Mouse (Mus musculus): Measurements from ENCODE around the gene Gm45213.
A peak's percentile ranks its signal among the peaks of the same experiment; 100 is the strongest.

Gene Gm45213

DNA sequence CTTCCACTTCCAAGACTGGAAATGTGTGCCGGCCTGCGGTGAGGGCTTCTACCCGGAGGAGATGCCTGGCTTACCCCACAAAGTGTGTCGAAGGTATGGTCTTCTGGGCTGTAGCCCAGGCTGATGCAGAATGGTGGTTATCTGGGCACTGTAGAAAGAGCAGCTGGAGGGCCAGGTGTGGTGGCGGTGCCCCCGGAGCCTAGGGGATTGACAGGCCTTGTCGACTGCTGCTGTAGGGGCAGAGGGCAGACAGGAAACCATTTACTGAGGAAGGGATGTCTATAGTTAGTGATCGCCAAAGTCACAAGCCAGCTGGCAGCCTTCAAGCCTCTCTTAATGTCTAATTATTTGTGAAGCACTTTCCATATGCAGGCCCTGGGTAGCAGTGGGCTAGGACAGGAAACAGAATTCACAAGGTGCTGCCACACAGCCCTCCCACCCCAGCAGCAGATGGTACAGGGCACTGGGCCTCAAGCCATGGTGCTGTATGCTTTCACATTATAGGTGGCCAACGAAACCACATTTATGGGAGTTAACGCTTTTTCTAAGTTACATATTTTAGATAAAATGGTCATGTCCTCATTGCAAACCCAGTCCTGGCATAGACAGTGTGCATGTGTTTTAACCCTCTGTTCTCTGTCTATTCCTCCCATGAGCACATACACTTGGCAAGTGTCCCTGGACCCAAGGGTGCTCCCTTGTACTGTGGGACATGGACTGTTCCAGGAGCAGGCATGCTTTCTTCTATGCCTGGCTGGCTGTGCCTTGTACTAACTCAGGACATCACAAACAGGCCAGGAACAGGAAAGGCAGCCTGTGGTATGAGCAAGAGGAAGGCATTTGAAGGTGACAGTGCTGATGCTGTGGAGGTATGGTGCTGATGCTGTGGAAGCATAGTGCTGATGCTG lies at the start of gene Gm45213:
Gene Gm45213, plus strand, starts transcription at position 51 of the 908 bp plus-strand sequence.
- no peak for DNase-seq (ENCODE audit: low spot score)

GRCm38 (mm10) chr7:66001035-66001754 lies 42.2 kb upstream of the Gm45213 start:
- DNase-seq (ENCODE audit: low spot score) = no peak

GRCm38 (mm10) chr7:66001797-66002196 lies 41.6 kb upstream of the Gm45213 start:
- no peak for DNase-seq (ENCODE audit: low spot score)

- no peak for DNase-seq (ENCODE audit: low spot score)
Measured at GRCm38 (mm10) chr7:66003447-66003846, 40.0 kb upstream of the Gm45213 start.

DNA sequence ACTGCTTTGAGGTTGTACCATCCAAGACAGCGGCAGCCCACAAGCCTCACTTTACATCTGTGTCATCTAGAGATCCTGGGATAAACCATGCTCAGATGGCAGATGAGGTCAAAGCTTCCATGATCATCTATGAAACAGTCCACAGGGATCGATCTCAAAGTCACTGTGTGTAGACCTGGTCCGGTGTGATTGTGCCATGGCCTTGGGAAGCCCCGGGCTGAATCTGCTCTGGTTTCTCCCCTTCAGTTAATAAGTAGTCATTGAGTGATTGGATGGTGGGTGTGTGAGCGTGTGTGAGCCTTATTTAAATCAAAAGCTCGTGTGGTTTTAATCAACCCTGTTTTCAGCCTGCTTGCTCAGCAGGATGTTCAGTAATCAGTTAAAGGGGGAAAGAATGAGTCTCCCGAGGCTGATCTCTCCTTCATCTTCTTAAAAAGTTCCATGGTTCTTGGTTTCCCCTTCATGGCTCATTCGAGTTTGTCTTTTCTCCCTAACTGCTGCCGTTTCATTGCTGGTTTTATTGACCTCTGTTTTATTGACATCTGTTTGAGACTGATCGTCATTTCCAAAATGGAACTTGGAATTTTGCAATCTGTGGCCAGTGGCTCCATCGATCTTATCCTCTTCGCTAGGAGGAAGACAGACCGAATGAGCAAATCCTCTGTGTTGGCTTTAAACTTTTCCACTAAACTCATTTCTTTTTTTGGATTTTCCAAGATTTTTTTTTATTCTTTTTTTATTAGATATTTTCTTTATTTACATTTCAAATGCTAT lies 39.4 kb upstream of the Gm45213 start:
- no peak for DNase-seq (ENCODE audit: low spot score)

DNA sequence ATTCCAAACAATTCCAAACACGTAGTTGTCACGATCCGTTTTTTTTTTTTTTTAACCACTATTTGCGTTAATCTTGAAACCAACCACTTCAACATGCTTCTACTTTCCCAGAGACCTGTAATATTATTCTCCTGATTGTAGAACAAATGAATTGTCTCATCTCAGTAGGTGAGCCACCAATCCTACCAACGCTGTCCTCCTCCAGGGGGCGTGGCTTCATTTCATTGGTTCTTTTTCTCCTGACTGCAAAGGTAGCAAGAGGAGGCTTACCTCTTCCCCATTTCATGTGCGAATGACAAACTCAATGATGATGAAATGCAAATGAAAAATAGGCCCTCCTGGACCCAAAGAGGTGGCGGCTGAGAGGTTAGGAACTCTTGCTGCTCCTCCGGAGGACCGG lies 38.3 kb upstream of the Gm45213 start:
- no peak for DNase-seq (ENCODE audit: low spot score)

GRCm38 (mm10) chr7:66008161-66008891 lies 35.1 kb upstream of the Gm45213 start:
- no peak for DNase-seq (ENCODE audit: low spot score)

DNA sequence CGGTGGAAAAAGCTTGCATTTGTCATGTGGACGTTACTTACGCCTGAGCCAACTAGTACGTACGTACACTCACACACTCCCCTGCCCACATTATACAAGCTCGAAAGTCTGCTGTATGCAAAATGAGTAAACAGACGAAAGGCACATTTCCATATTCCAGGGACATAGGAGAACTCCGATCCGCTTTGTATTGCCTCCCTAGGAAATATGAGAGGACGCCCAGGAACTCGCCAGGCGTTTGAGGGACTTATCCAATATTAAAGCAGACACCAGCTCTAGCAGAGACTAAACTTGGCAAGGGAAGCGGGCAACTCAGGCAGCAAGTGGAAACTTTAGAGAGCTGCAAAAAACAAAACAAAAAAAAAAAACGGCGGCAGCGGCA lies 34.5 kb upstream of the Gm45213 start:
- DNase-seq (ENCODE audit: low spot score) = no peak

DNA sequence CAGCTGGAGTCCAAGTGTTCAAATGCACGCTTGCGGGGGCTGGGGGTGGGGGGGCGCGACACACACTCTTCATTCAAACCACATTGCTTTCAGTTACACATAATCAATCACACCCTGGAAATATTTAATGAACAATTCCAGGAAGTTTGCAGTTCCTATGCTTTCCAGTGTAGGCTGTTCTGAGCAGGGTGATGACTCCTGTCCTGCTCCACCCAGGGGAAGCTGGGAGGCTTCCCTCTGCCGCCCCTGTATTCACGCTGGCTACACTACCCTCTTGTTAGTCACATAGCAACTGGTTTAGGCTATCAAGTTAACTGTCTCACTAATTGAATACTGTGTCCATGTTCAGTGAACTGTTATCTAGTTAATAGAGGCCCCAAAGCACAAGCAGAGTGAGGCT lies 32.9 kb upstream of the Gm45213 start:
- no peak for DNase-seq (ENCODE audit: low spot score)

- DNase-seq (ENCODE audit: low spot score) = no peak
Measured at GRCm38 (mm10) chr7:66027747-66028146, 15.7 kb upstream of the Gm45213 start.

DNA sequence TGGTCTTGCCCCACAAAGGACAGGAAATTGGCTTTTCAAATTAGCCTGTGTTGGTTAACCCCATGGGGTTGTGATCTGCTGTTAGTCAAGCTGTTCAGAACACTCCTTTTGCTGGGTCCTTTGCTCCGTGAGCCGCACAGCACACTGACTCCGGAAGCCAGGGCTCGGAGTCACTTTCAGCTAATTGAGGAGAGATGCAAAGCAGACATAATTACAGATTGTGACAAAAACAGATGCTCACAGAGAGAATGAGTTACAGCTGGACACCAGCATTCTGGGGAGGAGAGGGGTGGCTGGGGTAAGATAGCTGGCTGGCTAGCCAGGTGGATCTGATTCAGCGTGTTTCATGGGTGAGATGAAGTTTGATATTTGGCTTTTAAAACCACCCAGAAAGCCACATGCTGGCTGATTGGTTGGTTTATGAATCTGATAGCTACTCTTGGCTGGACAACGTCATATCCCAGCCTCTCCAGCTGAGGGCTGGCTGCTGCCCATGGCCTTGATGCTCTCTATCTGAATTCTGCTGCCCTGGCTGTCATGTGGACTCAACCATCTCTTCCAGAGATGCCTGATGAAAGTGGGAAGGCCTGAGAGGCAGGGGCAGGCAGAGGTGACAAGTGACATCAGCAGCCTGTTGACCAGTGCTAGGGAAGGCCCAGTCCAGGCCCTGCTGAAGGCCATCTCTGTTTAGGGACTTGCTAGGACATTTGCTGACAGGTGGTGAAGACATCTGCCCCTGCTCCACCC lies 14.5 kb upstream of the Gm45213 start:
- DNase-seq (ENCODE audit: low spot score) = no peak

DNA sequence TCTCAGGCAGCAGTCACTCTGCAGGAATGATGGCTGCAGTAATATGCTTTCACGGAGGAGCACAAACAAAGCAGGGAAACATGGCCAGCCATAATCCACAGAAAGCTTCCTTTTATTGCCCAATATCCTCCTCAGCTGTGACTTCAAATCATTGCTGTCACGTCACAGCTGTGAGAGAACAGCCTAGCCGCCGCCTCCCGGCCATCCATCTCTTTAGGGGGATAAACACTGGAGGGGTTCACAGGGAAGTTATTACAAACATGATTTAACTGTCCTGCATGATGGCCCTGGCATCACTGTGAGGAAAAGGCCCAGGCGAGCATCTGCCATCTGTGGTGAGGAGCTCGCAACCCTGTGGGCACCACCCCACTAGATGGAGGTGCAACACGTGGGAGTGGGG lies 6.6 kb upstream of the Gm45213 start:
- DNase-seq (ENCODE audit: low spot score) = no peak

DNA sequence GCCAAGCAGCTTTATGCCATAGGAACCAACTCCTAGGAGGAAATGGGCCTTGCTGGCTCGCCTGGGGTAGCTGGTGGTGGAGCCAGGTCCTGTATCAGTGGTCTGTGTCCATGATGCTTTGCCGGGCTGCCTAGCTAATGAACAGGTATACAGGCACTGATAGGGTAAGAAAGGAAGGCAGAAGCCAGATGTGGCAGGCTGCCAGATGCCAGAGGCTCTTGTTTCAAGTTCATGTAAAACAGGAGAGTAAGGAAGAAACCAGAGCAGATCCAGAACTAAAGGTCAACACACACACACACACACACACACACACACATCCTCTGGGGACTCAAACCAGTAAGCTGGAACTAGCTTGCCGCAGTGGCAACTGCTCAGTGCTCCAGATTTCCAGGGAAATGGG lies 5.1 kb upstream of the Gm45213 start:
- DNase-seq (ENCODE audit: low spot score) = no peak

- no peak for DNase-seq (ENCODE audit: low spot score)
Measured at GRCm38 (mm10) chr7:66038730-66039129, 4.7 kb upstream of the Gm45213 start.

- DNase-seq (ENCODE audit: low spot score) = no peak
Measured at GRCm38 (mm10) chr7:66040026-66040814, 3.2 kb upstream of the Gm45213 start.

GRCm38 (mm10) chr7:66044617-66045016 lies 1.2 kb downstream of the Gm45213 start:
- DNase-seq (ENCODE audit: low spot score) = no peak

GRCm38 (mm10) chr7:66046921-66047918 lies 3.8 kb downstream of the Gm45213 start:
- DNase-seq (ENCODE audit: low spot score) = peak; percentile 7

DNA sequence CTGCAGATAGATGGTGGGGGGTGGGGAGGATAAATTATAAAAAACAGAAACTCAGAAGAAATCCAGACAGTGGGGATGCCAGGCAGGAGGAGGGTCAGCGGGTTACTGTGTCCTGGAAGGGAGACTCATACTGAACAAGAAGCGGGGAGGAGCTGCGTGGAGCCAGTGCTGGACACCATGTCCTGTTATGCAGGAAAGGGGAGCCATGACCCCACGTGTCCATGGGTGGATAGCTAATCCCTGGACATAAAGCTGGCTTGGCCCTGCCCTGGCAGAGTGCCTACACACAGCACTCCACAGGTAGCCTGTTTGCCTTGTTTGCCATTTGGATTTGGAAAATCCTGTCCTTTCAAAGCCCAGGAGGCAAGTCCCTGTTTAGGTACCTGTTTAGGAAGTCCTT lies 4.6 kb downstream of the Gm45213 start:
- no peak for DNase-seq (ENCODE audit: low spot score)

Data from yolk sac, embryonic 10.5 days (tissue).